Mouse (Mus musculus): Measurements from ENCODE around the gene Dusp2. TPM values are rescaled to one million over a fixed set of nuclear protein-coding genes. Genes with fewer than 3 reads are reported as not detected.

Gene Dusp2
- polyA plus RNA-seq, 1 experiment from 2014 or later, result 4.4 TPM

GRCm38 (mm10) chr2:127376423-127377051 lies 40.6 kb downstream of the Dusp2 start:
- Histone ChIP-seq H3K4me3 (ENCODE audit: low read depth, low read length) (no peak overlapping the region), H3K4me1 (ENCODE audit: control insufficient read depth, insufficient read depth, low read length) (peaks cover 7% of the 10 kb centered on the region; the same call in 1 of the 2 replicates), H3K27me3 (ENCODE audit: control insufficient read depth, insufficient read depth, low read length) (no peaks in the 10 kb centered on the region), H3K4me2 (no peak overlapping the region), H3K36me3 (ENCODE audit: control insufficient read depth, insufficient read depth, low read length) (no peaks in the 10 kb centered on the region), H3K9me3 (ENCODE audit: control insufficient read depth, low read length) (no peaks in the 10 kb centered on the region), H3K9ac (ENCODE audit: low read length) (no peak overlapping the region), H3K27ac (ENCODE audit: low read depth, low read length) (no peak overlapping the region)
- WGBS, result 83% methylated on average over 6 of the region's 6 CpGs
- ATAC-seq (ENCODE audit: low FRiP score) (no peak), DNase-seq (ENCODE audit: low spot score, missing footprints) (no peak)

- H3K9me3 ChIP-seq (ENCODE audit: control insufficient read depth, low read length), result no peaks in the 10 kb centered on the region
- WGBS, result 66% methylated on average over 7 of the region's 7 CpGs
- H3K4me1 ChIP-seq (ENCODE audit: control insufficient read depth, insufficient read depth, low read length), result peaks cover 7% of the 10 kb centered on the region; the same call in 1 of the 2 replicates
- H3K9ac ChIP-seq (ENCODE audit: low read length), result no peak overlapping the region
- no peak overlapping the region for H3K4me2 ChIP-seq
- ATAC-seq (ENCODE audit: low FRiP score), result peak; percentile 61
- H3K36me3 ChIP-seq (ENCODE audit: control insufficient read depth, insufficient read depth, low read length), result no peaks in the 10 kb centered on the region
- H3K27ac ChIP-seq (ENCODE audit: low read depth, low read length), result no peak overlapping the region
- peak; percentile 82 for DNase-seq (ENCODE audit: low spot score, missing footprints)
- H3K4me3 ChIP-seq (ENCODE audit: low read depth, low read length), result no peak overlapping the region
- no peaks in the 10 kb centered on the region for H3K27me3 ChIP-seq (ENCODE audit: control insufficient read depth, insufficient read depth, low read length)
Measured at GRCm38 (mm10) chr2:127377942-127378610, 42.1 kb downstream of the Dusp2 start.

- H3K36me3 ChIP-seq (ENCODE audit: control insufficient read depth, insufficient read depth, low read length), result no peaks in the 10 kb centered on the region
- H3K9me3 ChIP-seq (ENCODE audit: control insufficient read depth, low read length), result no peaks in the 10 kb centered on the region
- no peaks in the 10 kb centered on the region for H3K27me3 ChIP-seq (ENCODE audit: control insufficient read depth, insufficient read depth, low read length)
- H3K27ac ChIP-seq (ENCODE audit: low read depth, low read length), result no peak overlapping the region
- H3K4me2 ChIP-seq, result no peak overlapping the region
- DNase-seq (ENCODE audit: low spot score, missing footprints) (peak; percentile 73), ATAC-seq (ENCODE audit: low FRiP score) (no peak)
- 80% methylated on average over 7 of the region's 7 CpGs for WGBS
- H3K4me3 ChIP-seq (ENCODE audit: low read depth, low read length), result no peak overlapping the region
- H3K9ac ChIP-seq (ENCODE audit: low read length), result no peak overlapping the region
- H3K4me1 ChIP-seq (ENCODE audit: control insufficient read depth, insufficient read depth, low read length), result peaks cover 7% of the 10 kb centered on the region; the same call in 1 of the 2 replicates
Measured at GRCm38 (mm10) chr2:127378611-127378990, 42.6 kb downstream of the Dusp2 start.

- no peak overlapping the region for H3K4me3 ChIP-seq (ENCODE audit: low read depth, low read length)
- ATAC-seq (ENCODE audit: low FRiP score), result no peak
- no peak overlapping the region for H3K27ac ChIP-seq (ENCODE audit: low read depth, low read length)
- H3K4me2 ChIP-seq, result no peak overlapping the region
- WGBS, result 73% methylated on average over 3 of the region's 3 CpGs
- no peak for DNase-seq (ENCODE audit: low spot score, missing footprints)
- no peaks in the 10 kb centered on the region for H3K36me3 ChIP-seq (ENCODE audit: control insufficient read depth, insufficient read depth, low read length)
- H3K9me3 ChIP-seq (ENCODE audit: control insufficient read depth, low read length), result no peaks in the 10 kb centered on the region
- peaks cover 7% of the 10 kb centered on the region; the same call in 1 of the 2 replicates for H3K4me1 ChIP-seq (ENCODE audit: control insufficient read depth, insufficient read depth, low read length)
- H3K9ac ChIP-seq (ENCODE audit: low read length), result no peak overlapping the region
- no peaks in the 10 kb centered on the region for H3K27me3 ChIP-seq (ENCODE audit: control insufficient read depth, insufficient read depth, low read length)
Measured at GRCm38 (mm10) chr2:127379250-127379649, 43.3 kb downstream of the Dusp2 start.

GRCm38 (mm10) chr2:127383881-127384280 lies 47.9 kb downstream of the Dusp2 start:
- no peak overlapping the region for H3K4me3 ChIP-seq (ENCODE audit: low read depth, low read length)
- ATAC-seq (ENCODE audit: low FRiP score) (no peak), DNase-seq (ENCODE audit: low spot score, missing footprints) (no peak)
- WGBS, result 69% methylated on average over 7 of the region's 7 CpGs
- H3K4me2 ChIP-seq, result no peak overlapping the region
- no peak overlapping the region for H3K9ac ChIP-seq (ENCODE audit: low read length)
- no peaks in the 10 kb centered on the region for H3K27me3 ChIP-seq (ENCODE audit: control insufficient read depth, insufficient read depth, low read length)
- no peaks in the 10 kb centered on the region for H3K36me3 ChIP-seq (ENCODE audit: control insufficient read depth, insufficient read depth, low read length)
- no peak overlapping the region for H3K27ac ChIP-seq (ENCODE audit: low read depth, low read length)
- H3K9me3 ChIP-seq (ENCODE audit: control insufficient read depth, low read length), result no peaks in the 10 kb centered on the region
- no peaks in the 10 kb centered on the region for H3K4me1 ChIP-seq (ENCODE audit: control insufficient read depth, insufficient read depth, low read length)

GRCm38 (mm10) chr2:127387521-127387920 lies 51.6 kb downstream of the Dusp2 start:
- Histone ChIP-seq H3K27me3 (ENCODE audit: control insufficient read depth, insufficient read depth, low read length) (no peaks in the 10 kb centered on the region), H3K36me3 (ENCODE audit: control insufficient read depth, insufficient read depth, low read length) (no peaks in the 10 kb centered on the region), H3K4me1 (ENCODE audit: control insufficient read depth, insufficient read depth, low read length) (no peaks in the 10 kb centered on the region), H3K9ac (ENCODE audit: low read length) (no peak overlapping the region), H3K9me3 (ENCODE audit: control insufficient read depth, low read length) (no peaks in the 10 kb centered on the region), H3K27ac (ENCODE audit: low read depth, low read length) (no peak overlapping the region), H3K4me3 (ENCODE audit: low read depth, low read length) (no peak overlapping the region), H3K4me2 (no peak overlapping the region)
- WGBS, result 84% methylated on average over 2 of the region's 2 CpGs
- ATAC-seq (ENCODE audit: low FRiP score) (no peak), DNase-seq (ENCODE audit: low spot score, missing footprints) (no peak)

Other genes starting within 250 kb of the Dusp2 start
- 112 and 114 TPM in 2 replicates for gene Ncaph, start 202.2 kb upstream of the Dusp2 start, polyA plus RNA-seq (2014; fragmentation: Nextera tagmentation; extraction: Ambion mirVana)
- gene Itpripl1, start 192.7 kb upstream of the Dusp2 start, polyA plus RNA-seq (2014; fragmentation: Nextera tagmentation; extraction: Ambion mirVana), result 12.3 and 12.6 TPM in 2 replicates
- 3.2 and 3.5 TPM in 2 replicates for gene 1810024B03Rik, start 127.9 kb upstream of the Dusp2 start, polyA plus RNA-seq (2014; fragmentation: Nextera tagmentation; extraction: Ambion mirVana)
- 99.9 and 100 TPM in 2 replicates for gene Snrnp200, start 127.8 kb upstream of the Dusp2 start, polyA plus RNA-seq (2014; fragmentation: Nextera tagmentation; extraction: Ambion mirVana)
- gene Ciao1, start 88.3 kb upstream of the Dusp2 start, polyA plus RNA-seq (2014; fragmentation: Nextera tagmentation; extraction: Ambion mirVana), result 56.6 and 60.3 TPM in 2 replicates
- 24.6 and 26.4 TPM in 2 replicates for gene Tmem127, start 88.3 kb upstream of the Dusp2 start, polyA plus RNA-seq (2014; fragmentation: Nextera tagmentation; extraction: Ambion mirVana)
- 85.0 and 86.4 TPM in 2 replicates for gene Stard7, start 65.9 kb upstream of the Dusp2 start, polyA plus RNA-seq (2014; fragmentation: Nextera tagmentation; extraction: Ambion mirVana)
- gene Astl, start 2.5 kb downstream of the Dusp2 start, polyA plus RNA-seq (2014; fragmentation: Nextera tagmentation; extraction: Ambion mirVana), result not detected in 2 replicates
- 2.8 and 2.9 TPM in 2 replicates for gene Adra2b, start 27.0 kb downstream of the Dusp2 start, polyA plus RNA-seq (2014; fragmentation: Nextera tagmentation; extraction: Ambion mirVana)
- 0.16 and 0.37 TPM in 2 replicates for gene Gpat2, start 89.0 kb downstream of the Dusp2 start, polyA plus RNA-seq (2014; fragmentation: Nextera tagmentation; extraction: Ambion mirVana)
- 26.6 and 28.9 TPM in 2 replicates for gene Fahd2a, start 108.4 kb downstream of the Dusp2 start, polyA plus RNA-seq (2014; fragmentation: Nextera tagmentation; extraction: Ambion mirVana)
- gene Kcnip3, start 185.9 kb downstream of the Dusp2 start, polyA plus RNA-seq (2014; fragmentation: Nextera tagmentation; extraction: Ambion mirVana), result 3.9 and 4.4 TPM in 2 replicates
- gene Prom2, start 205.3 kb downstream of the Dusp2 start, polyA plus RNA-seq (2014; fragmentation: Nextera tagmentation; extraction: Ambion mirVana), result 0.32 TPM in 1 of 2 replicates, not detected in the other